Mouse (Mus musculus): Measurements from ENCODE around the gene Cd300lf. TPM values are rescaled to one million over a fixed set of nuclear protein-coding genes. Genes with fewer than 3 reads are reported as not detected.
A peak's percentile ranks its signal among the peaks of the same experiment; 100 is the strongest.

The Cd300lf gene
- total and polyA plus RNA-seq, 3 experiments, result 15.5 to 36.9 (median 35.3) TPM

GRCm38 (mm10) chr11:115157933-115158719 is 24.3 kb upstream of the Cd300lf start:
- peaks cover 8% of the 10 kb centered on the region for H3K9me3 ChIP-seq (replicated peaks; ENCODE audit: low read length)
- in situ Hi-C loops (cut with MboI; ENCODE audit: low pct_ligation_motif_present, low pct_unique_long_range_greater_than_20kb, low sequenced_read_pairs), result loop anchor here (5.0 kb wide), 1 partner anchor 76 kb away; no protein-coding TSS in a partner anchor
- no peak overlapping the region for H3K4me3 ChIP-seq (replicated peaks in 1 of 3; ENCODE audit: low read depth in 2 of 3, low read length in 2 of 3, poor library complexity in 1 of 3)
- H3K27me3 ChIP-seq (replicated peaks), result peaks cover 13% of the 10 kb centered on the region
- H3K9ac ChIP-seq (ENCODE audit: insufficient read depth, low read depth), result peak overlapping the region; percentile 21; the same call in 1 of the 2 replicates
- peak; percentile 56 for DNase-seq (ENCODE audit: extremely low read depth)
- H3K79me2 ChIP-seq (replicated peaks; ENCODE audit: control insufficient read depth, extremely low read depth, insufficient read depth, poor library complexity, severe bottlenecking), result no peaks in the 10 kb centered on the region
- H3K36me3 ChIP-seq (replicated peaks in 1 of 2; ENCODE audit: control insufficient read depth in 1 of 2, insufficient read depth in 1 of 2, low read length in 1 of 2), result no peaks in the 10 kb centered on the region
- peaks cover 26 to 66% of the 10 kb centered on the region in 2 experiments for H3K4me1 ChIP-seq (ENCODE audit: control insufficient read depth in 1 of 2, insufficient read depth in 2 of 2)
- TF ChIP-seq ZKSCAN1 (IDR thresholded peaks at IDR 0.05; ENCODE audit: borderline replicate concordance, low read depth, low read length) (no peak), USF2 (conservative IDR thresholded peaks at IDR 0.05; ENCODE audit: low read depth, low read length) (no peak), MXI1 (IDR thresholded peaks at IDR 0.05; ENCODE audit: low read depth, low read length) (no peak), JUND (conservative IDR thresholded peaks at IDR 0.05; ENCODE audit: low read depth, low read length) (no peak), CHD2 (IDR thresholded peaks at IDR 0.05; ENCODE audit: low read length) (no peak), GABPA (IDR thresholded peaks at IDR 0.05; ENCODE audit: insufficient replicate concordance, low read depth, low read length) (no peak), KAT2A (IDR thresholded peaks at IDR 0.05; ENCODE audit: insufficient replicate concordance, low read length) (no peak), CHD1 (IDR thresholded peaks at IDR 0.05; ENCODE audit: low read depth, low read length) (no peak), ELF1 (IDR thresholded peaks at IDR 0.05; ENCODE audit: low read depth, low read length) (no peak), UBTF (IDR thresholded peaks at IDR 0.05; ENCODE audit: low read depth, low read length) (no peak)
- no peak overlapping the region for H3K27ac ChIP-seq (ENCODE audit: insufficient read depth, low read depth)
- no peak overlapping the region; the same call in 1 of the 2 replicates for H3K4me2 ChIP-seq (ENCODE audit: insufficient read depth, low read depth, poor library complexity, severe bottlenecking)
- dilution Hi-C loops (cut with MboI; ENCODE audit: extremely low pct_ligation_motif_present, extremely low pct_unique_long_range_greater_than_20kb, low sequenced_read_pairs), result no loop called here

DNA sequence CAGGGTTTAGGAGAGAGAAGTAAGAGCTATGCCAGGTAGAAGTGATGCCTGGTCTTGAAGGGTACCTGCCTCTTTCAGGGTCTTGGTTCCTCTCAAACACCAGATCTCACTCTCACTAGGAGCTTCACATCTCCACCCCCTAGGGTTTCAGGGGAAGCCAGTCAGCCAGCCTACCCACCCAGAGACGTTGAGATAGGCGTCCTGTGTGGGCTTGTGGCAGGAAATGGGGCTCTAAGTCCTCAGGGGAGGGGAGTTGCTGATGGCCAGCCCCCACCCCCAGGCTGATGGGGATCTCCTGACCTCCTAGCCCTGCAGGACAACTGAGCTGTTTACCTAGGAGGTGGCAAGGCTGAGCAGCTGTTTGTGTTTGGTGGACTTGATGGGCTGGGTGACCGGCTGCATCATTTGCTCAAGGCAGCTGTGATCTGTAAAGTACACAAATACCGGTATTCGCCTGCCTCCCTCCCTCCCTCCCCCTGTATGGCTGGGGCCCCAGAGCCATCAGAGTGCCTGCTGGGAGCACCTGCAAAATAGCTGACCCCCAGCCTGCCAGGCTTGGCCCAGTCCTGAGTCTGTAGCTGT is 21.4 kb upstream of the Cd300lf start:
- TF ChIP-seq TBP (conservative IDR thresholded peaks at IDR 0.05; ENCODE audit: low read depth, low read length) (no peak), SIN3A (IDR thresholded peaks at IDR 0.05; ENCODE audit: low read length) (no peak), IRF4 (IDR thresholded peaks at IDR 0.05; ENCODE audit: low read depth, low read length) (no peak), HCFC1 (IDR thresholded peaks at IDR 0.05; ENCODE audit: low read depth, low read length) (no peak), POLR2AphosphoS2 (IDR thresholded peaks at IDR 0.05; ENCODE audit: low read depth, low read length) (no peak)
- no peak overlapping the region for H3K4me3 ChIP-seq (replicated peaks in 1 of 3; ENCODE audit: low read depth in 2 of 3, low read length in 2 of 3, poor library complexity in 1 of 3)
- no peak for DNase-seq (ENCODE audit: extremely low read depth)
- in situ Hi-C loops (cut with MboI; ENCODE audit: low pct_ligation_motif_present, low pct_unique_long_range_greater_than_20kb, low sequenced_read_pairs) (loop anchor here (5.0 kb wide), 1 partner anchor 73 kb away; no protein-coding TSS in a partner anchor), dilution Hi-C loops (cut with MboI; ENCODE audit: extremely low pct_ligation_motif_present, extremely low pct_unique_long_range_greater_than_20kb, low sequenced_read_pairs) (no loop called here)
- H3K4me1 ChIP-seq (ENCODE audit: control insufficient read depth in 1 of 2, insufficient read depth in 2 of 2), result peaks cover 40 to 68% of the 10 kb centered on the region in 2 experiments
- no peak overlapping the region for H3K9ac ChIP-seq (ENCODE audit: insufficient read depth, low read depth)
- no peak overlapping the region for H3K27ac ChIP-seq (ENCODE audit: insufficient read depth, low read depth)
- H3K4me2 ChIP-seq (ENCODE audit: insufficient read depth, low read depth, poor library complexity, severe bottlenecking), result no peak overlapping the region
- peaks cover 13% of the 10 kb centered on the region for H3K27me3 ChIP-seq (replicated peaks)
- peaks cover 12% of the 10 kb centered on the region for H3K9me3 ChIP-seq (replicated peaks; ENCODE audit: low read length)
- H3K36me3 ChIP-seq (replicated peaks in 1 of 2; ENCODE audit: control insufficient read depth in 1 of 2, insufficient read depth in 1 of 2, low read length in 1 of 2), result no peaks in the 10 kb centered on the region
- no peaks in the 10 kb centered on the region for H3K79me2 ChIP-seq (replicated peaks; ENCODE audit: control insufficient read depth, extremely low read depth, insufficient read depth, poor library complexity, severe bottlenecking)
